Mouse (Mus musculus): Measurements from ENCODE around the gene Casq2. TPM values are rescaled to one million over a fixed set of nuclear protein-coding genes. Genes with fewer than 3 reads are reported as not detected.

The Casq2 gene
- polyA plus RNA-seq, 1 experiment = 49.1 TPM

DNA sequence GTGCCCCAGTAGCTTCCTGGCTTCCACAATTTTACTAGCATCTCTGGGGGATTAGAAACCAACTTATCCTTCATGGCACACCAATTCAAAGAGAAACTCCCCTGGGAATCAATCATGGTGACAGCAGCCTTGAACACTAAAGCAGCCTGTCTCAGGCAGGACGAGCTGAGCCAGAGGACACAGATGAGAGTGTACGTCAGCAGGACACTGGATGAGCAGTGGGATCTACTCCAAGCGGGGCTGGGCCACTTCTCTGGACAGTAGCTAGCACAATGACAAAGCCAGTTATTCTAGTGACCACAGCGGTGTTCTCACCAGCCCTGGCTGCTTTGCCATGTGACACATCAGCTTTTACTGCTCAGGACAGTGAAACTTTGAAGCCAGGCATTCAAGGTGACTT lies 95.0 kb downstream of the Casq2 start:
- 63% methylated on average over 4 of the region's 4 CpGs for WGBS
- Histone ChIP-seq H3K4me3 (replicated peaks; ENCODE audit: insufficient read depth, low read depth, low read length) (no peak overlapping the region), H3K27me3 (ENCODE audit: control insufficient read depth, insufficient read depth, low read length) (no peaks in the 10 kb centered on the region), H3K4me1 (ENCODE audit: control insufficient read depth, insufficient read depth, low read length) (no peaks in the 10 kb centered on the region), H3K27ac (ENCODE audit: insufficient read depth, low read length) (no peak overlapping the region)
- no peak for DNase-seq
- TF ChIP-seq CTCF (IDR thresholded peaks at IDR 0.05; ENCODE audit: borderline replicate concordance, insufficient read depth, low read depth, low read length) = no peak
- TF ChIP-seq POLR2A (IDR thresholded peaks at IDR 0.05; ENCODE audit: borderline replicate concordance, insufficient read depth, low read length) = no peak

DNA sequence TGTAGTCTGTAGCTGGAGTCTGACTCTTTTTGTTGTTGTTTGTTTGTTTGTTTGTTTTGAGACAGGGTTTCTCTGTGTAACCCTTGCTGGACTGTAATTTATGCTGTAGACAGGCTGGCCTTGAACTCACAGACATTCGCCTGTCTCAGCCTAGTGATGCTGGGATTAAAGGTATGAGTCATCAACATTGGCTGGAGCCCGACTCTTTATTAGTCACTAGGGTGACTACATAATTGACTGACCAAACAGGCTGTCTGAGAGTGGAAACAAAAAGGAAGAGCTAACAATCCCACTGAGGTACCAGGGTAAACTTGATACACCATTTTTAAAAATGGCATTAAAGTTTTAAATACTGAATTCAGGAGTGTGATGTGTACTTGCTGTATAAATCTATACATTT lies 96.4 kb downstream of the Casq2 start:
- no peak for DNase-seq
- WGBS = 96% methylated on average over 2 of the region's 2 CpGs
- no peaks in the 10 kb centered on the region for H3K4me1 ChIP-seq (ENCODE audit: control insufficient read depth, insufficient read depth, low read length)
- no peak overlapping the region for H3K4me3 ChIP-seq (replicated peaks; ENCODE audit: insufficient read depth, low read depth, low read length)
- TF ChIP-seq CTCF (IDR thresholded peaks at IDR 0.05; ENCODE audit: borderline replicate concordance, insufficient read depth, low read depth, low read length) = no peak
- no peak for TF ChIP-seq POLR2A (IDR thresholded peaks at IDR 0.05; ENCODE audit: borderline replicate concordance, insufficient read depth, low read length)
- H3K27me3 ChIP-seq (ENCODE audit: control insufficient read depth, insufficient read depth, low read length) = no peaks in the 10 kb centered on the region
- H3K27ac ChIP-seq (ENCODE audit: insufficient read depth, low read length) = no peak overlapping the region

DNA sequence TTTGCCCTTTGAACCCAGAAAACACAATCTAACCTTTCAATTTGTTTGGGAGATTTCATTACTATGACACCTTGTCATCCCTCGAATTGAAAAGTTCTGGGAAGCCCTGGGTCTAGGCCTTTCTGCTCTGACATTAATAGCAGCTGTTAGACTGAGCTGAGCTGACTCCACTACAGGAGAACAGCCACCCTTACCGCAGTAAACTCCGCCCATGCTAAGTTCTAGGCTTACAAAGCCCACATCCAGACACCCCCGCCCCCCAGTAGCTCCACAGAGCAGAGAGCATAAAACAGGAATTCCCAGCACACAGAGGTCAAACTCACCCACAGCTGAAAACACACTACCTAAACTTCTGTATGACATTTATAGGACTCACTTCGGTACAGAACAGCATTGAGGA lies 98.5 kb downstream of the Casq2 start:
- no peak overlapping the region for H3K4me3 ChIP-seq (replicated peaks; ENCODE audit: insufficient read depth, low read depth, low read length)
- H3K27me3 ChIP-seq (ENCODE audit: control insufficient read depth, insufficient read depth, low read length) = no peaks in the 10 kb centered on the region
- H3K27ac ChIP-seq (ENCODE audit: insufficient read depth, low read length) = no peak overlapping the region
- TF ChIP-seq CTCF (IDR thresholded peaks at IDR 0.05; ENCODE audit: borderline replicate concordance, insufficient read depth, low read depth, low read length) (no peak), POLR2A (IDR thresholded peaks at IDR 0.05; ENCODE audit: borderline replicate concordance, insufficient read depth, low read length) (no peak)
- H3K4me1 ChIP-seq (ENCODE audit: control insufficient read depth, insufficient read depth, low read length) = no peaks in the 10 kb centered on the region
- DNase-seq = no peak
- 86% methylated on average over 5 of the region's 5 CpGs for WGBS

DNA sequence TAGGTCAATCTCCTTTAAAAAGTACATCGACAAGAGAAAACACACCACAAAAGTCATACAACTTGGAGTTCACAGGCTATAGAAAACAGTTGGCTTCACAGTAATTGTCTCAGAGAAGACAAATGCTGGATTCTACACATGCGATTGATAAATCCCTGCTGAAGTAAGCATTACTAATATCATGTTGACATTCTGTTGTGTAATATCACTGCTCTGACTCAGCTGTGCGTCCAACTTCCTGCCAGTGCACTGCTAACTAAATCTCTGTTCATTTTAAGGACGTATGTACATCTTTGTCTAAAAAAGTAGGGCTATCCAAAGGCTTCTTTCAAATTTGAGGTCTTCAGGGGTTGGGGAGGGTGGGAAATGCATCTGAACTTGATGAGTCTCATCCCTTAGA lies 101.2 kb downstream of the Casq2 start:
- TF ChIP-seq POLR2A (IDR thresholded peaks at IDR 0.05; ENCODE audit: borderline replicate concordance, insufficient read depth, low read length) (no peak), CTCF (IDR thresholded peaks at IDR 0.05; ENCODE audit: borderline replicate concordance, insufficient read depth, low read depth, low read length) (no peak)
- H3K4me3 ChIP-seq (replicated peaks; ENCODE audit: insufficient read depth, low read depth, low read length) = no peak overlapping the region
- 93% methylated on average over 4 of the region's 4 CpGs for WGBS
- no peak overlapping the region for H3K27ac ChIP-seq (ENCODE audit: insufficient read depth, low read length)
- no peak for DNase-seq
- H3K27me3 ChIP-seq (ENCODE audit: control insufficient read depth, insufficient read depth, low read length) = no peaks in the 10 kb centered on the region
- no peaks in the 10 kb centered on the region for H3K4me1 ChIP-seq (ENCODE audit: control insufficient read depth, insufficient read depth, low read length)

DNA sequence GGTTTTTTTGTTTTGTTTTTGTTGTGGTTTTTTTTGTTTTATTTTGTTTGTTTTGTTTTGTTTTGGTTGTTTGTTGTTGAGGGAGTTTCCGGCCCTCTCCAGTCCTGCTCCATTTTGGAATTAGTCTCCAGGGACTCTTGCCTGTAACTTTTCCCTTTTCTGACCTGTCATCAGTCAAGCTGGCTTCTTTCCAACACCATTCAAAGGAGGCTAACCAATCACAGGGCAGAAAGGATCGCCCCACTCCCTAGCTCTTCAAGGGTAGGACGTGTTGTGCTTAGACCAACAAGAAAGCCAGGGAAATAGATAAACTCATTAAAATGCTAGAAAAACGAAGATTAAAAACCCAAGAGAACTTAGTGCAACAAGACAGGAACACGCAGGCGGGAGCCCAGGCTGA lies 102.8 kb downstream of the Casq2 start:
- H3K4me3 ChIP-seq (replicated peaks; ENCODE audit: insufficient read depth, low read depth, low read length) = no peak overlapping the region
- no peak overlapping the region for H3K27ac ChIP-seq (ENCODE audit: insufficient read depth, low read length)
- no peaks in the 10 kb centered on the region for H3K27me3 ChIP-seq (ENCODE audit: control insufficient read depth, insufficient read depth, low read length)
- no peak for DNase-seq
- 36% methylated on average over 6 of the region's 6 CpGs for WGBS
- H3K4me1 ChIP-seq (ENCODE audit: control insufficient read depth, insufficient read depth, low read length) = no peaks in the 10 kb centered on the region
- no peak for TF ChIP-seq CTCF (IDR thresholded peaks at IDR 0.05; ENCODE audit: borderline replicate concordance, insufficient read depth, low read depth, low read length)
- no peak for TF ChIP-seq POLR2A (IDR thresholded peaks at IDR 0.05; ENCODE audit: borderline replicate concordance, insufficient read depth, low read length)

DNA sequence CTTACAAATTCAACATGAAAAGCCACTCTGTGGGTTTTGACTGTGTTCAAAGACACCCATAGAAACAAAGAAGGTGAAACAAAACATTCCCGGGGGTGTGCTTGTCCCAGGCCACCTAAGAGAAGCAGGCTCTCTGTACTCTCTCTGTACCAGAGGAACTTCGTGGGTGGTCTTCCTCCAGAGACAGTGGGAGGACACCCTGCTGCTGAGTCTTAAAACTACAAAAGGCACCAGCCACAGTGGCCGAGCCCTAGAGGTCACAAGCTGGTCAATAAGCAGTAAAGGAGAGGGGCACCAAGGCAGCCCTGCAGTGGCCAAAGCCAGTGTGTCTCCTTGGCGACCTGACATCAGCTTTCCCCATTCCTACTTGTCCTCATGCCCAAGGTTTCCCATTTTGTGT lies 103.8 kb downstream of the Casq2 start:
- no peak for TF ChIP-seq POLR2A (IDR thresholded peaks at IDR 0.05; ENCODE audit: borderline replicate concordance, insufficient read depth, low read length)
- no peak for TF ChIP-seq CTCF (IDR thresholded peaks at IDR 0.05; ENCODE audit: borderline replicate concordance, insufficient read depth, low read depth, low read length)
- WGBS = 50% methylated on average over 4 of the region's 4 CpGs

DNA sequence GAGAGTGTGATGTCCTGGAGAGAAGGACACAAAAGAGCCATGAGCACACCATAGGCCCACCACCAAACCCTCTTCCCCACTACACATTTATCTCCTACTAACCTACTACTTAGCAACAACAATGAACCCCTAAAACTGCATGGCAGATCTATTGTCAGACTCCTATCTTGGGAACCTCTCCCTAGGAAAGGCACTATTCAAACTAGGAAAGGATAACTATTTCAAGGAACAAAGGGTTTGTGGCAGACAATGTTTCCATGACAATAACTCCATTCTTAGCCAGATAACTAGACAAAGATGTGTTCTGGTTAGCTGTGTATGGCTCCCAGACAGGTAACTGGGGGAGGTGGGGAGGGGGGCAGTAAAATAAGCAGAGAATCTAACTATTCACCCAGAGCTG lies 104.4 kb downstream of the Casq2 start:
- TF ChIP-seq POLR2A (IDR thresholded peaks at IDR 0.05; ENCODE audit: borderline replicate concordance, insufficient read depth, low read length) (no peak), CTCF (IDR thresholded peaks at IDR 0.05; ENCODE audit: borderline replicate concordance, insufficient read depth, low read depth, low read length) (no peak)
- H3K4me3 ChIP-seq (replicated peaks; ENCODE audit: insufficient read depth, low read depth, low read length) = no peak overlapping the region

More for the DNA sequence above, 103.8 kb downstream of the Casq2 start:
- Histone ChIP-seq H3K4me1 (ENCODE audit: control insufficient read depth, insufficient read depth, low read length) (no peaks in the 10 kb centered on the region), H3K4me3 (replicated peaks; ENCODE audit: insufficient read depth, low read depth, low read length) (no peak overlapping the region), H3K27me3 (ENCODE audit: control insufficient read depth, insufficient read depth, low read length) (no peaks in the 10 kb centered on the region), H3K27ac (ENCODE audit: insufficient read depth, low read length) (no peak overlapping the region)
- DNase-seq = no peak

DNA sequence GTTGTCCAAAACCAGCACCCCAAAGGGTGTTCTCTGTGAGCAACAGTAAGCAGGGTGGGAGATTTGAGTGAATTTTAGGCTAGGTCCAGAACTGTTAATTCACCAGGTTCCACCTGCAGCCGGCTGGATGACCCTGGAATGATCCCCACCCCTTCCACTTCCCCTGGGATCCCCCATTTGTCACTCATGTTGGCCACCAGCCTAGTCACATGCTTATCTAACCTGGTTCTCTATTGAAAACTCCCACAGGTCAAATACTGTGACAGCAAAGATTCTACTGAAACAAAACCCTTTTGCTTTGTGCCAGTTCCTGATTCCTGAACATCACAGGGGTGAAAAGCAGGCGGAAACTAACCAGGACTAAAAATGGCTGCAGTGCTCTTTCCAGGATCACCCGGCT lies 105.4 kb downstream of the Casq2 start:
- DNase-seq = no peak
- no peaks in the 10 kb centered on the region for H3K4me1 ChIP-seq (ENCODE audit: control insufficient read depth, insufficient read depth, low read length)
- TF ChIP-seq POLR2A (IDR thresholded peaks at IDR 0.05; ENCODE audit: borderline replicate concordance, insufficient read depth, low read length) = no peak
- TF ChIP-seq CTCF (IDR thresholded peaks at IDR 0.05; ENCODE audit: borderline replicate concordance, insufficient read depth, low read depth, low read length) = no peak
- no peaks in the 10 kb centered on the region for H3K27me3 ChIP-seq (ENCODE audit: control insufficient read depth, insufficient read depth, low read length)
- 84% methylated on average over 3 of the region's 3 CpGs for WGBS
- H3K4me3 ChIP-seq (replicated peaks; ENCODE audit: insufficient read depth, low read depth, low read length) = no peak overlapping the region
- no peak overlapping the region for H3K27ac ChIP-seq (ENCODE audit: insufficient read depth, low read length)

More for the DNA sequence above, 104.4 kb downstream of the Casq2 start:
- no peak for DNase-seq
- no peaks in the 10 kb centered on the region for H3K4me1 ChIP-seq (ENCODE audit: control insufficient read depth, insufficient read depth, low read length)
- no peak overlapping the region for H3K27ac ChIP-seq (ENCODE audit: insufficient read depth, low read length)
- no peaks in the 10 kb centered on the region for H3K27me3 ChIP-seq (ENCODE audit: control insufficient read depth, insufficient read depth, low read length)
